Mouse (Mus musculus): ENCODE data around the gene Fam187b. TPM values are rescaled to one million over a fixed set of nuclear protein-coding genes. Genes with fewer than 3 reads are reported as not detected.

Fam187b gene
- polyA plus RNA-seq, 1 experiment, result 0.75 TPM

DNA sequence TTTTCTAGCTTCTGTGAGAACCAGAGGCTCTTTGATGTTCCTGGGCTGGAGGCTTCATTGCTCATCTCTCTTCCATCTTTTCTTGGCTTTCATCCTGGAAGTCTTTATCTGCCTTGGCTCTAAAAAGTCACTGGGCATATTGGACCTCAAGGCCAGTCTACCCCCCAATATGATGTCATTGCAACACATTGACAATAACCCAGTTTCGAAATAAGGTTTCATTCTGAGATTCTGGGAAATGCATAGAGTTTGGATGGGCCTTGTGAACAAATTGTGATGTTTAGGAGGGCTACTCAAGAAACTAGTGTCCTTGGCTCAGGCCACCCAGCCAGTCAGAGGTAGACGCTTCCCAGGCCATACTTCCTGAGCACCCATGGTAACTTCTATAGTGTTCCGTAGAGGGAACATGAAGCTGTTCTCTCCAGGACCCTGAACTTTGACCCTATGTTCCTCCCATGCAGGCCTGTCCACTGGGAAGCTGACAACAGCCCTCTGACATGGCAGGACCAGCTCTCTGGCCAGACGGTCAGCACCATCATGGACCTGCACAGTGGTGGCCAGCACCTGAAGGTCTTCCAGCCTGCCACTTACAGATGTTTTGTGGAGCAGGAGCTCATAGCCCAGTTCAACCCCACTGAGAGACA is 15.1 kb downstream of the Fam187b start:
- H3K4me3 ChIP-seq (replicated peaks; ENCODE audit: control insufficient read depth, low read depth, low read length), result no peak overlapping the region
- TF ChIP-seq POLR2A (IDR thresholded peaks at IDR 0.05; ENCODE audit: borderline replicate concordance, control insufficient read depth, low read depth, low read length) (no peak), CTCF (IDR thresholded peaks at IDR 0.05; ENCODE audit: control insufficient read depth, insufficient read depth, low read length) (no peak)
- H3K27ac ChIP-seq (ENCODE audit: control insufficient read depth, insufficient read depth, low read depth, low read length, poor library complexity), result no peak overlapping the region
- 72% methylated on average over 4 of the region's 4 CpGs for WGBS
- no peaks in the 10 kb centered on the region for H3K4me1 ChIP-seq (ENCODE audit: control insufficient read depth, insufficient read depth, low read length)

DNA sequence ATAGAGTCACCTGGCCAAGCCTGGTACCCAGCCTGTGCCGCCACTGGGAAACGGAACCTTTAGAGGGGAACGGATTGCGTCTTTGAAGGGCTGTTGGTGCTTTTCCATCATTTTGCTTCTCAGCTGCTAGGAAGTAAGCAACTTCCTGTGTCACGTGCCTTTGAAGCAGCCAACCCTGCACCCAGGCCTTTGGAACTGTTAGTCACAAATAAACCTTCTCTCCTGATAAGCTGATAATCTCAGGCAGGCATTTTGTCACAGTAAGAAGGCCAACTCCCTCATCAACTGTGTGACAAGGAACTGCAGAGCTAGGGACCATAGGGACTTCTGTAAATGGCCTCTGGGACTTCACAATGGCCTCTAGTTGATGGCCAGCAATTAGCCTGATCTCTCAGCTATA is 18.6 kb downstream of the Fam187b start:
- Histone ChIP-seq H3K4me1 (ENCODE audit: control insufficient read depth, insufficient read depth, low read length) (no peaks in the 10 kb centered on the region), H3K27ac (ENCODE audit: control insufficient read depth, insufficient read depth, low read depth, low read length, poor library complexity) (no peak overlapping the region), H3K4me3 (replicated peaks; ENCODE audit: control insufficient read depth, low read depth, low read length) (no peak overlapping the region)
- WGBS, result 47% methylated on average over 5 of the region's 5 CpGs
- TF ChIP-seq POLR2A (IDR thresholded peaks at IDR 0.05; ENCODE audit: borderline replicate concordance, control insufficient read depth, low read depth, low read length) (no peak), CTCF (IDR thresholded peaks at IDR 0.05; ENCODE audit: control insufficient read depth, insufficient read depth, low read length) (no peak)

DNA sequence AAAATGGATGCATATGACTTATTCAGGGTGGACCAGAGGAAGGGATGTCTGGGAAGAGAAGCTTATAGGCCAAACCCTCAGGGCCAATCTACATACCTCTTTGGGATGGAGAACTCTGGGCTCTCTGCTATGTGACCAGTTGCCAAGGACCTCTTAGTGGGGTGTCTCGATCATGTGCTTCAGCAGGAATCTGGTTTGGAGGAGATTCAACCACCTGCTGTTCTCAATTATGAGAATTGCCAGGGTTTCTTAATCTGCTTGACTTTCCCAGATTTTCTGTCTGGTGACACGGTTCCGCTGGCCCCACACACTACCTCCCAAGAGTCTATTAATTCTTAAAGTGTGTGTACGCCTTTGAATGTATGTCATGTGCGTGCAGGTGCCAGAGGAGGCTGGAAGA is 20.4 kb downstream of the Fam187b start:
- TF ChIP-seq POLR2A (IDR thresholded peaks at IDR 0.05; ENCODE audit: borderline replicate concordance, control insufficient read depth, low read depth, low read length), result no peak
- no peak for TF ChIP-seq CTCF (IDR thresholded peaks at IDR 0.05; ENCODE audit: control insufficient read depth, insufficient read depth, low read length)
- WGBS, result 88% methylated on average over 5 of the region's 5 CpGs
- no peaks in the 10 kb centered on the region for H3K4me1 ChIP-seq (ENCODE audit: control insufficient read depth, insufficient read depth, low read length)

GRCm38 (mm10) chr7:30996491-30996890 is 22.9 kb downstream of the Fam187b start:
- Histone ChIP-seq H3K27ac (ENCODE audit: control insufficient read depth, insufficient read depth, low read depth, low read length, poor library complexity) (no peak overlapping the region), H3K4me1 (ENCODE audit: control insufficient read depth, insufficient read depth, low read length) (peaks cover 7% of the 10 kb centered on the region; the same call in 1 of the 2 replicates), H3K4me3 (replicated peaks; ENCODE audit: control insufficient read depth, low read depth, low read length) (no peak overlapping the region)
- TF ChIP-seq POLR2A (IDR thresholded peaks at IDR 0.05; ENCODE audit: borderline replicate concordance, control insufficient read depth, low read depth, low read length), result no peak
- TF ChIP-seq CTCF (IDR thresholded peaks at IDR 0.05; ENCODE audit: control insufficient read depth, insufficient read depth, low read length), result peak; percentile 17; the same call in 1 of the 2 replicates
- WGBS, result 87% methylated on average over 2 of the region's 2 CpGs

More for the DNA sequence above, 20.4 kb downstream of the Fam187b start:
- no peak overlapping the region for H3K27ac ChIP-seq (ENCODE audit: control insufficient read depth, insufficient read depth, low read depth, low read length, poor library complexity)
- no peak overlapping the region for H3K4me3 ChIP-seq (replicated peaks; ENCODE audit: control insufficient read depth, low read depth, low read length)

GRCm38 (mm10) chr7:31000505-31001020 is 27.0 kb downstream of the Fam187b start:
- Histone ChIP-seq H3K4me3 (replicated peaks; ENCODE audit: control insufficient read depth, low read depth, low read length) (peak overlapping the region; percentile 25), H3K4me1 (ENCODE audit: control insufficient read depth, insufficient read depth, low read length) (peaks cover 13% of the 10 kb centered on the region), H3K27ac (ENCODE audit: control insufficient read depth, insufficient read depth, low read depth, low read length, poor library complexity) (peak overlapping the region; percentile 53)
- TF ChIP-seq POLR2A (IDR thresholded peaks at IDR 0.05; ENCODE audit: borderline replicate concordance, control insufficient read depth, low read depth, low read length) (peak; percentile 8; the same call in 1 of the 2 replicates), CTCF (IDR thresholded peaks at IDR 0.05; ENCODE audit: control insufficient read depth, insufficient read depth, low read length) (no peak)
- 1% methylated on average over 7 of the region's 7 CpGs for WGBS

DNA sequence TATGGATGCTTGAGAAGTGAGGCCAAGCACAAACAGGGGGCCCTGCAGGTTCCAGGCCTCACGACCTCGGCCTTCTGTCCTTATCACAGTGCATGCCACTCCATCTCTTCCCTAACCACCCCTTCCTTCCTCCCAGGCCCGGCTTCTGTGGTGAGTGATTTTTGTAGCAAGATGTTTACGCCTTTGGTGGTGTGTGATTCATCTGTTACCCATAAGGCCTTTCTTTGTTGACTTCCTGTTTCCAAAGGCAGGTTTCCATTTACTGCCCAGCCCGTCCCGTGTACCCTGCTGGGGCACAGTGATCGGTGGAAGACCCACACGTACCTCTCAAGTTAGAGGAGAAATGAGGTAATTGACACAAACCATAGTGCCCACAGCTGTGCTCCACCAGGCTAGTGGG is 29.1 kb downstream of the Fam187b start:
- 2% methylated on average over 8 of the region's 8 CpGs for WGBS
- H3K4me3 ChIP-seq (replicated peaks; ENCODE audit: control insufficient read depth, low read depth, low read length), result peak overlapping the region; percentile 18
- peaks cover 13% of the 10 kb centered on the region for H3K4me1 ChIP-seq (ENCODE audit: control insufficient read depth, insufficient read depth, low read length)
- TF ChIP-seq POLR2A (IDR thresholded peaks at IDR 0.05; ENCODE audit: borderline replicate concordance, control insufficient read depth, low read depth, low read length) (no peak), CTCF (IDR thresholded peaks at IDR 0.05; ENCODE audit: control insufficient read depth, insufficient read depth, low read length) (no peak)
- peak overlapping the region; percentile 91 for H3K27ac ChIP-seq (ENCODE audit: control insufficient read depth, insufficient read depth, low read depth, low read length, poor library complexity)

GRCm38 (mm10) chr7:31007775-31008174 is 34.2 kb downstream of the Fam187b start:
- no peak overlapping the region for H3K4me3 ChIP-seq (replicated peaks; ENCODE audit: control insufficient read depth, low read depth, low read length)
- peaks cover 5% of the 10 kb centered on the region; the same call in 1 of the 2 replicates for H3K4me1 ChIP-seq (ENCODE audit: control insufficient read depth, insufficient read depth, low read length)
- peak overlapping the region; percentile 41; the same call in 1 of the 2 replicates for H3K27ac ChIP-seq (ENCODE audit: control insufficient read depth, insufficient read depth, low read depth, low read length, poor library complexity)
- TF ChIP-seq CTCF (IDR thresholded peaks at IDR 0.05; ENCODE audit: control insufficient read depth, insufficient read depth, low read length), result no peak
- TF ChIP-seq POLR2A (IDR thresholded peaks at IDR 0.05; ENCODE audit: borderline replicate concordance, control insufficient read depth, low read depth, low read length), result no peak
- WGBS, result 18% methylated on average over 1 of the region's 1 CpGs

GRCm38 (mm10) chr7:31008175-31008574 is 34.6 kb downstream of the Fam187b start:
- H3K4me3 ChIP-seq (replicated peaks; ENCODE audit: control insufficient read depth, low read depth, low read length), result no peak overlapping the region
- no peak for TF ChIP-seq POLR2A (IDR thresholded peaks at IDR 0.05; ENCODE audit: borderline replicate concordance, control insufficient read depth, low read depth, low read length)
- TF ChIP-seq CTCF (IDR thresholded peaks at IDR 0.05; ENCODE audit: control insufficient read depth, insufficient read depth, low read length), result no peak
- WGBS, result 0% methylated on average over 1 of the region's 1 CpGs
- peaks cover 5% of the 10 kb centered on the region; the same call in 1 of the 2 replicates for H3K4me1 ChIP-seq (ENCODE audit: control insufficient read depth, insufficient read depth, low read length)
- H3K27ac ChIP-seq (ENCODE audit: control insufficient read depth, insufficient read depth, low read depth, low read length, poor library complexity), result peak overlapping the region; percentile 41
